Mouse (Mus musculus): ENCODE data around the gene Sema3d.

- TF ChIP-seq POLR2A (IDR thresholded peaks at IDR 0.05; ENCODE audit: borderline replicate concordance, low read depth, low read length): no peak
- no peak for TF ChIP-seq CTCF (IDR thresholded peaks at IDR 0.05; ENCODE audit: low read depth, low read length)
These were observed 116.8 kb downstream of the Sema3d start for GRCm38 (mm10) chr5:12499791-12500504.

All from bone marrow macrophage, adult 2 months (primary cell).